Mouse (Mus musculus): ENCODE data around the gene Tmem168. TPM values are rescaled to one million over a fixed set of nuclear protein-coding genes. Genes with fewer than 3 reads are reported as not detected.
A peak's percentile ranks its signal among the peaks of the same experiment; 100 is the strongest.

Gene Tmem168
- polyA plus RNA-seq, 1 experiment from 2014 or later, result 39.0 TPM

GRCm38 (mm10) chr6:13610869-13611268 lies 3.0 kb upstream of the Tmem168 start:
- H3K4me2 ChIP-seq, result no peak overlapping the region
- no peaks in the 10 kb centered on the region for H3K27me3 ChIP-seq
- no peak for ATAC-seq (replicated peaks; ENCODE audit: low FRiP score)
- peaks cover 16% of the 10 kb centered on the region; the same call in 1 of the 2 replicates for H3K4me1 ChIP-seq
- no peak overlapping the region for H3K27ac ChIP-seq
- WGBS, result 89% methylated on average over 2 of the region's 2 CpGs
- no peaks in the 10 kb centered on the region for H3K9me3 ChIP-seq (replicated peaks)
- no peaks in the 10 kb centered on the region for H3K36me3 ChIP-seq
- H3K9ac ChIP-seq, result no peak overlapping the region
- no peak overlapping the region for H3K4me3 ChIP-seq (replicated peaks)

- H3K9me3 ChIP-seq (replicated peaks), result no peaks in the 10 kb centered on the region
Measured at GRCm38 (mm10) chr6:13609353-13610140, 1.6 kb upstream of the Tmem168 start.

GRCm38 (mm10) chr6:13606921-13607620 lies 829 bp downstream of the Tmem168 start:
- 15% methylated on average over 15 of the region's 15 CpGs for WGBS
- Histone ChIP-seq H3K9ac (peak overlapping the region; percentile 84), H3K4me2 (peak overlapping the region; percentile 77), H3K27ac (peak overlapping the region; percentile 98), H3K4me1 (peaks cover 19% of the 10 kb centered on the region), H3K27me3 (no peaks in the 10 kb centered on the region), H3K36me3 (peaks cover 10% of the 10 kb centered on the region), H3K4me3 (replicated peaks) (peak overlapping the region; percentile 82), H3K9me3 (replicated peaks) (no peaks in the 10 kb centered on the region)
- peak; percentile 14; the same call in 1 of the 2 replicates for ATAC-seq (replicated peaks; ENCODE audit: low FRiP score)

More at GRCm38 (mm10) chr6:13609353-13610140, 1.6 kb upstream of the Tmem168 start:
- Histone ChIP-seq H3K27me3 (no peaks in the 10 kb centered on the region), H3K4me3 (replicated peaks) (no peak overlapping the region), H3K4me2 (no peak overlapping the region), H3K36me3 (no peaks in the 10 kb centered on the region), H3K9ac (no peak overlapping the region), H3K4me1 (peaks cover 19% of the 10 kb centered on the region), H3K27ac (no peak overlapping the region)
- 73% methylated on average over 5 of the region's 5 CpGs for WGBS
- ATAC-seq (replicated peaks; ENCODE audit: low FRiP score), result no peak

GRCm38 (mm10) chr6:13606394-13606793 lies 1.5 kb downstream of the Tmem168 start:
- peaks cover 17% of the 10 kb centered on the region for H3K36me3 ChIP-seq
- ATAC-seq (replicated peaks; ENCODE audit: low FRiP score), result no peak
- no peak overlapping the region for H3K9ac ChIP-seq
- H3K4me1 ChIP-seq, result peaks cover 26% of the 10 kb centered on the region
- H3K27me3 ChIP-seq, result no peaks in the 10 kb centered on the region
- no peak overlapping the region for H3K27ac ChIP-seq
- 65% methylated on average over 4 of the region's 4 CpGs for WGBS
- no peaks in the 10 kb centered on the region for H3K9me3 ChIP-seq (replicated peaks)
- peak overlapping the region; percentile 77 for H3K4me2 ChIP-seq
- H3K4me3 ChIP-seq (replicated peaks), result peak overlapping the region; percentile 82

GRCm38 (mm10) chr6:13603134-13603533 lies 4.8 kb downstream of the Tmem168 start:
- Histone ChIP-seq H3K36me3 (peaks cover 18% of the 10 kb centered on the region), H3K4me1 (peaks cover 18% of the 10 kb centered on the region), H3K27me3 (no peaks in the 10 kb centered on the region), H3K4me3 (replicated peaks) (no peak overlapping the region), H3K4me2 (no peak overlapping the region), H3K9ac (no peak overlapping the region), H3K27ac (no peak overlapping the region), H3K9me3 (replicated peaks) (no peaks in the 10 kb centered on the region)
- ATAC-seq (replicated peaks; ENCODE audit: low FRiP score), result no peak
- 95% methylated on average over 6 of the region's 6 CpGs for WGBS

- H3K36me3 ChIP-seq, result peaks cover 18% of the 10 kb centered on the region
- no peaks in the 10 kb centered on the region for H3K9me3 ChIP-seq (replicated peaks)
- WGBS, result 49% methylated on average over 6 of the region's 6 CpGs
- 0 out of 2 replicates have a peak, but pooled peaks have one; percentile 18 for ATAC-seq (replicated peaks; ENCODE audit: low FRiP score)
- no peak overlapping the region for H3K9ac ChIP-seq
- H3K27ac ChIP-seq, result no peak overlapping the region
- H3K4me1 ChIP-seq, result peaks cover 14% of the 10 kb centered on the region
- H3K4me2 ChIP-seq, result 0 out of 2 replicates have a peak overlapping the region, but pooled peaks have one; percentile 17
- H3K4me3 ChIP-seq (replicated peaks), result no peak overlapping the region
- H3K27me3 ChIP-seq, result no peaks in the 10 kb centered on the region
Measured at GRCm38 (mm10) chr6:13601587-13601986, 6.3 kb downstream of the Tmem168 start.

GRCm38 (mm10) chr6:13598239-13598923 lies 9.5 kb downstream of the Tmem168 start:
- WGBS, result 89% methylated on average over 7 of the region's 7 CpGs
- H3K9me3 ChIP-seq (replicated peaks), result no peaks in the 10 kb centered on the region
- peaks cover 30% of the 10 kb centered on the region for H3K36me3 ChIP-seq
- no peak for ATAC-seq (replicated peaks; ENCODE audit: low FRiP score)
- no peaks in the 10 kb centered on the region for H3K27me3 ChIP-seq
- no peak overlapping the region for H3K4me2 ChIP-seq
- no peak overlapping the region for H3K27ac ChIP-seq
- peaks cover 7% of the 10 kb centered on the region for H3K4me1 ChIP-seq
- H3K4me3 ChIP-seq (replicated peaks), result no peak overlapping the region
- H3K9ac ChIP-seq, result no peak overlapping the region

GRCm38 (mm10) chr6:13592729-13593345 lies 15.1 kb downstream of the Tmem168 start:
- no peak overlapping the region for H3K27ac ChIP-seq
- H3K9ac ChIP-seq, result no peak overlapping the region
- no peak overlapping the region for H3K4me3 ChIP-seq (replicated peaks)
- H3K4me1 ChIP-seq, result no peaks in the 10 kb centered on the region
- H3K27me3 ChIP-seq, result no peaks in the 10 kb centered on the region
- H3K36me3 ChIP-seq, result peaks cover 50% of the 10 kb centered on the region
- ATAC-seq (replicated peaks; ENCODE audit: low FRiP score), result no peak
- H3K4me2 ChIP-seq, result no peak overlapping the region
- H3K9me3 ChIP-seq (replicated peaks), result no peaks in the 10 kb centered on the region
- 82% methylated on average over 4 of the region's 4 CpGs for WGBS

GRCm38 (mm10) chr6:13586560-13586959 lies 21.3 kb downstream of the Tmem168 start:
- ATAC-seq (replicated peaks; ENCODE audit: low FRiP score), result peak; percentile 93; the same call in 1 of the 2 replicates

GRCm38 (mm10) chr6:13586154-13586553 lies 21.7 kb downstream of the Tmem168 start:
- H3K4me3 ChIP-seq (replicated peaks), result no peak overlapping the region
- no peaks in the 10 kb centered on the region for H3K9me3 ChIP-seq (replicated peaks)
- no peak overlapping the region for H3K9ac ChIP-seq
- ATAC-seq (replicated peaks; ENCODE audit: low FRiP score), result no peak
- no peak overlapping the region for H3K4me2 ChIP-seq
- H3K4me1 ChIP-seq, result no peaks in the 10 kb centered on the region
- H3K27ac ChIP-seq, result 0 out of 2 replicates have a peak overlapping the region, but pooled peaks have one; percentile 5
- 75% methylated on average over 8 of the region's 8 CpGs for WGBS
- no peaks in the 10 kb centered on the region for H3K27me3 ChIP-seq
- H3K36me3 ChIP-seq, result peaks cover 41% of the 10 kb centered on the region

More at GRCm38 (mm10) chr6:13586560-13586959, 21.3 kb downstream of the Tmem168 start:
- Histone ChIP-seq H3K27ac (no peak overlapping the region), H3K9ac (no peak overlapping the region), H3K4me2 (no peak overlapping the region), H3K4me1 (no peaks in the 10 kb centered on the region), H3K36me3 (peaks cover 43% of the 10 kb centered on the region), H3K9me3 (replicated peaks) (no peaks in the 10 kb centered on the region), H3K27me3 (no peaks in the 10 kb centered on the region), H3K4me3 (replicated peaks) (no peak overlapping the region)
- 32% methylated on average over 2 of the region's 2 CpGs for WGBS

GRCm38 (mm10) chr6:13584788-13585187 lies 23.1 kb downstream of the Tmem168 start:
- no peaks in the 10 kb centered on the region for H3K4me1 ChIP-seq
- no peak overlapping the region for H3K9ac ChIP-seq
- H3K27me3 ChIP-seq, result no peaks in the 10 kb centered on the region
- WGBS, result 87% methylated on average over 6 of the region's 6 CpGs
- no peak for ATAC-seq (replicated peaks; ENCODE audit: low FRiP score)
- H3K36me3 ChIP-seq, result peaks cover 44% of the 10 kb centered on the region
- no peak overlapping the region for H3K27ac ChIP-seq
- no peak overlapping the region for H3K4me2 ChIP-seq
- H3K9me3 ChIP-seq (replicated peaks), result no peaks in the 10 kb centered on the region
- no peak overlapping the region for H3K4me3 ChIP-seq (replicated peaks)
